Mouse (Mus musculus) G1E (cell line): ENCODE measurements around the gene Asic2.

Experiments
- CTCF ChIP-seq: IDR thresholded peaks from 2 replicates; pipeline ENCODE4 v1.5.1; 2012; ENCODE audit warnings: low read depth, low read length, inconsistent platforms, mixed read lengths
- GATA1 ChIP-seq: IDR thresholded peaks from 2 replicates; pipeline ENCODE4 v1.6.1; 2012; ENCODE audit warnings: borderline replicate concordance, low read length, inconsistent platforms, mixed read lengths
- TAL1 ChIP-seq: conservative IDR thresholded peaks from 2 replicates; pipeline ENCODE4 v1.6.1; 2012; ENCODE audit warnings: low read depth, low read length, inconsistent platforms, mixed read lengths

DNA sequence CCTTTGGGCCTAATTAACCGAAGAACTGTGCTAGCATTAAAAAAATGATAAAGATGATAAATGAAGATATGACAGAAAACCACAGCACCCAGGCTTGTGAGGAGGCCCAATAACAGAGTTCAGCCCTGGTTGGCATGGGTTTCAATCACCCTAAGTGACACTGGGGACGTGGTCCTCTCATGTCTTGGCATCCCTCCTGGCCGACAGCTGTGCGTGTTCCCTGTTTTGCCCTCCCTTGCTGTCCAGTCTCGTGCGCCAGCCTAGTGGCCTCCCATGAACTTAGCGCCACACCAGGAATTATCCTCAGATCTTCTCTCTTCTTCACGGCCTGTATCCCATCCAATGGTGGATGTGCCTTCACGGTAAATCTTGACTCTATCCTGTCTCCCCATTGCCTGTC is 331.9 kb downstream of the Asic2 start:
- TF ChIP-seq TAL1 (no peak), CTCF (no peak), GATA1 (no peak)
